Mouse (Mus musculus): ENCODE measurements around the gene Ctnnd1.

- TF ChIP-seq GATA1 (IDR thresholded peaks at IDR 0.05; ENCODE audit: borderline replicate concordance, low read length), result no peak
- TF ChIP-seq FLI1 (IDR thresholded peaks at IDR 0.05; ENCODE audit: low read length), result no peak
These were observed 5.3 kb upstream of the Ctnnd1 start for GRCm38 (mm10) chr2:84655864-84656263.

All from megakaryocyte, embryonic 14.5 days (primary cell).